Mouse (Mus musculus) liver, adult 2 months (tissue): ENCODE results near the gene Sprr2a2.
"Not testable (repeated sequence)": the region's sequence is repeated elsewhere in the genome, so short reads cannot be mapped to it uniquely, and the experiment has no call there.

Source experiments
- CTCF ChIP-seq: fragments of 200-500 bp; IDR thresholded peaks from 2 replicates; pipeline ENCODE4 v1.5.1; 2011; ENCODE audit warnings: low read depth, low read length, control low read depth
- POLR2A ChIP-seq: fragments of 200-500 bp; IDR thresholded peaks from 2 replicates; pipeline ENCODE4 v1.6.1; 2011; ENCODE audit warnings: low read length, control low read depth; ENCODE audit not compliant: insufficient read depth; ENCODE audit errors: extremely low read depth

GRCm38 (mm10) chr3:92238736-92239135 lies 23.0 kb downstream of the Sprr2a2 start:
- not testable (repeated sequence) for TF ChIP-seq POLR2A, CTCF
